Mouse (Mus musculus): Measurements from ENCODE around the gene Fam149b. TPM values are rescaled to one million over a fixed set of nuclear protein-coding genes. Genes with fewer than 3 reads are reported as not detected.

Fam149b gene
- total RNA-seq (2021) = 10 to 100 TPM; 46.3 to 47.6 TPM
- long read RNA-seq, full-length matches to known transcripts = 11 of 72 reads
- long read RNA-seq, partial matches to known transcripts = 24 of 72 reads
- long read RNA-seq, other reads (novel, unspliced or antisense) = 37 of 72 reads

GRCm38 (mm10) chr14:20347991-20348541, at the start of gene Fam149b, which contains the start of gene Ecd:
Fam149b (plus strand) TSS chr14:20348162.
Ecd (minus strand) TSS chr14:20348121.
- peak; percentile 87 to 95 for DNase-seq (ENCODE audit: low spot score in 2 of 2)

DNA sequence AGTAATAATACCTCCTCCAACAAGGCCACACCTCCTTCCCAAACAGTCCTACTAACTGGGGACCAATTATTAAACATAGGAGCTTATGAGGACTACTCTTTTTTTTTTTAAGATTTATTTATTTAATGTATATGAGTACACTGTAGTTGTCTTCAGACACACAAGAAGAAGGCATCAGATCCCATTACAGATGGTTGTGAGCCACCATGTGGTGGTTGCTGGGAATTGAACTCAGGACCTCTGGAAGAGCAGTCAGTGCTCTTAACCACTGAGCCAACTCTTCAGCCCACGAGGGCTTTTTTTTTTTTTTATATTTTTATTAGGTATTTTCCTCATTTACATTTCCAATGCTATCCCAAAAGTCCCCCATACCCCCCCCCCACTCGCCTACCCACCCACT, 42.9 kb upstream of the Fam149b start:
- peak in 1 of 2 experiments; percentile 22 for DNase-seq (ENCODE audit: low spot score in 2 of 2)

- DNase-seq (ENCODE audit: low spot score in 2 of 2) = no peak
These were observed 32.8 kb upstream of the Fam149b start for GRCm38 (mm10) chr14:20315137-20315536.

- DNase-seq (ENCODE audit: low spot score in 2 of 2) = peak; percentile 25 to 26
These were observed 28.5 kb upstream of the Fam149b start for GRCm38 (mm10) chr14:20319420-20319819.

GRCm38 (mm10) chr14:20324196-20324595, 23.8 kb upstream of the Fam149b start:
- DNase-seq (ENCODE audit: low spot score in 2 of 2) = no peak

- no peak for DNase-seq (ENCODE audit: low spot score in 2 of 2)
These were observed 19.5 kb upstream of the Fam149b start for GRCm38 (mm10) chr14:20328474-20328873.

DNA sequence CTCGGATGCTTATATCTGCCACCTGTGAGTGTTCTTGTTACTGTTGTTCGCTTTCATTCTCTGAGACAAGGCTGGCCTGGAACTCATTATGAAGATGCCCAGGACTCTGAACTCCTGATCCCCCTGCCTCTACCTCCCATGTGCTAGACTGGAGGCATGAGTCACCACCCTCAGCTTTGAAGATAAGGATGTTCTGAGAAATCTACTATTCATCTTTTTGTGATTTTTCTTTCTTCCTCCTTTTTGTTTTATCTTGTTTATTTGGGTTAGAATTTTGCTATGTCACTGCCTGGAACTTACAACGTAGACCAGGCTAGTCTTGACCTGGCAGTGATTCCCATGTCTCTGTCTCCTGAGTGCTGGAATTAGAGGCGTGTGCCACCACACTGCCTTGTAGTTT, 16.6 kb upstream of the Fam149b start:
- DNase-seq (ENCODE audit: low spot score in 2 of 2) = no peak

DNA sequence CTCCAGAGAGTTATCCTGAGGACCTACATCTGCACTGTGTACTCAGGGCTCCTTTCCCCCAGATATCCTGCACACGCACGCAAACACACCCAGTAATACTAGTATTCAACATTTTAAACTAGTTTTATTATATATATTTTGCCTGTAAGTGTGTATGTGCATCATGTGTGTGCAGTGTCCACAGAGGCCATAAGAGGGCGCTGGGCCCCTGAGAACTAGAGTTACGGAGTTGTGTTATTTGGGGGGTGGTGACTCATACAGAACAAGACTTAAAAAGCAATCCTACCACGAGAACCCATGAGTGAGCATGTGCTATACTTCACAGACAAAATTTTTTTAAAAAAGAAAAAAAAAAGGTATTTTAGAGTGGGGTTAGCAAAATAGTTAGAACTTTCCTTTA, 8.5 kb upstream of the Fam149b start:
- no peak for DNase-seq (ENCODE audit: low spot score in 2 of 2)

GRCm38 (mm10) chr14:20340149-20340548, 7.8 kb upstream of the Fam149b start:
- peak in 1 of 2 experiments; percentile 16 for DNase-seq (ENCODE audit: low spot score in 2 of 2)

- DNase-seq (ENCODE audit: low spot score in 2 of 2) = no peak
These were observed 7.1 kb upstream of the Fam149b start for GRCm38 (mm10) chr14:20340866-20341265.

DNA sequence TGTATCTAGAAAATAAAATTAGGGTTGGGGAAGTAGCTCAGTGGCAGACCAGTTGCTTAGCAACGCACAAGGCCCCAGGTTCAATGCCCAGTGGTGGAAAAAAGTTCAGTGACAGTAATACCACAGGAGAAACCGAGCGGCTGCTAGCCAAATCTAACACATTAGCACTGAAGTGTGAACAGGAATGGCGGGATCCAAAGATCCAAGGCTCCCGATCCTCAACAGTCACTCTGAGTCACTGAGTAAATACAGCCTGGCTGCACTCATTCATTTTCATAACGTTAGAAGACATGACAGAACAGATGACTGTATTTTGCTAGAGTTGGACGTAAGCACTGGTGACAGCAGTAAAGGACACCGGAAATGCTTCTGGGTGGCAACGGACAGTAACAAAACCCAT, 2.1 kb upstream of the Fam149b start:
- no peak for DNase-seq (ENCODE audit: low spot score in 2 of 2)

DNA sequence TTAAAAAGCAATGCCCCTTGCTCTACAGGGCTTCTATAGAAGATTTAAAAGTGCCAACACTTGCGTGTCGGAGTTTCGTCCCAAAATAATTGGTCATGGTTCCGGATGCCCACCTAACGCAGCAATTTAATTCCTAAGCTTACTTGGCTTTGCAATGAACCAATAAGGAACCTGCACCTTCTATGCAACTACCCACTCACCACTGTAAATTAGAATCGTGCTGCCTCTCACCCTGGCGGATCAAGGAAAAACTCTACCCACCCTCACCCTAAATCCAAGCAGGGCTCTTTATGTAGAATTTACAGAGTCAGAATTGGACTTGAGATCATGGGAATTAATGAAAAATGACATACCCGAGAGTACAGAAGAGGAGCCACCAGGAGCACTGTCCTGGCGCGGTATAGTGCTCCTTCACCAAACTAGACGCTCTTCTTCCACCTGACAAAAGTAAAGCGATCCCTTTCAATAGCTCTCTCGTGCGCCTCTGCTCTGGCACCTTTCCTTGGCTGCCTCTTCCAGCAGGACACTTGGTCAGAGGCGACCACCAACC, 446 bp upstream of the Fam149b start:
- DNase-seq (ENCODE audit: low spot score in 2 of 2) = no peak

DNA sequence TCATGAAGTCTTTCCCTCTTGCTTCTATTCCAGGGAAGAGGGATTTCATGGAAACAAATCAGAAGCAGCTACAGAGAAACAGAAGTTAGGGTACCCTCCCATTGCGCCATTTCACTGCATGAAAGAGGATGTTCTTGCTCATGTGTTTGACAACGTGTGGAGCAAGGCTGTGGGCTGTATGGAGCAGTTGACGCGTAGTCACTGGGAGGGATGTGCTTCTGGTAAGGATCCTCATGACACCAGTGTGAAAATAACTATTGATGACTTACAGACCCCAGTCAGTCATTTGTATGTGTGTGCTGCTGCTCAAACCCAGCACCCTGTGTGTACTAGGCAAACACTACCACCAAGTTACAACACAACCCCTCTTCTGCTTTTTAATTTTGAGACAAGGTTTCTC, 15.3 kb downstream of the Fam149b start:
- DNase-seq (ENCODE audit: low spot score in 2 of 2) = no peak

DNA sequence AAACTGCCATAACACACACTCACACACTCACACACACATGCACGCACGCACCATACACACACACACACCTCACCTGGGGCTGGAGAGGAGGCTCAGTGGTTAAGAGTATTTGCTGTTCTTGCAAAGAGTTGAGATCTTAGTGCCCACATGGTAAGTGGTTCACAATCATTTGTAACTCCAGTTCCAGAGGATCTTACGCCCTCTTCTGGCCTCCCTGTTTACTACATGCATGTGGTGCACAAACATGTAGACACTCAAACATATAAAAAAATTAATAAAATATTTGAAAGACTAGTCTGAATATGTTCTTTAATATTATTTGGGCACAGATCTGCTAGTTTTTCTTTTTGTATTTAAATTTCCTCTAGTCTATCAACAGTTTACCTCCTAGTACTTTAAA, 20.3 kb downstream of the Fam149b start:
- DNase-seq (ENCODE audit: low spot score in 2 of 2) = no peak

- DNase-seq (ENCODE audit: low spot score in 2 of 2) = no peak
These were observed 22.8 kb downstream of the Fam149b start for GRCm38 (mm10) chr14:20370798-20371197.

- DNase-seq (ENCODE audit: low spot score in 2 of 2) = no peak
These were observed 23.9 kb downstream of the Fam149b start for GRCm38 (mm10) chr14:20371854-20372253.

- peak in 1 of 2 experiments; percentile 15 for DNase-seq (ENCODE audit: low spot score in 2 of 2)
These were observed 29.2 kb downstream of the Fam149b start for GRCm38 (mm10) chr14:20377112-20377521.

GRCm38 (mm10) chr14:20378313-20379061, 30.5 kb downstream of the Fam149b start:
- DNase-seq (ENCODE audit: low spot score in 2 of 2) = no peak

- DNase-seq (ENCODE audit: low spot score in 2 of 2) = no peak
These were observed 31.2 kb downstream of the Fam149b start for GRCm38 (mm10) chr14:20379087-20379640.

DNA sequence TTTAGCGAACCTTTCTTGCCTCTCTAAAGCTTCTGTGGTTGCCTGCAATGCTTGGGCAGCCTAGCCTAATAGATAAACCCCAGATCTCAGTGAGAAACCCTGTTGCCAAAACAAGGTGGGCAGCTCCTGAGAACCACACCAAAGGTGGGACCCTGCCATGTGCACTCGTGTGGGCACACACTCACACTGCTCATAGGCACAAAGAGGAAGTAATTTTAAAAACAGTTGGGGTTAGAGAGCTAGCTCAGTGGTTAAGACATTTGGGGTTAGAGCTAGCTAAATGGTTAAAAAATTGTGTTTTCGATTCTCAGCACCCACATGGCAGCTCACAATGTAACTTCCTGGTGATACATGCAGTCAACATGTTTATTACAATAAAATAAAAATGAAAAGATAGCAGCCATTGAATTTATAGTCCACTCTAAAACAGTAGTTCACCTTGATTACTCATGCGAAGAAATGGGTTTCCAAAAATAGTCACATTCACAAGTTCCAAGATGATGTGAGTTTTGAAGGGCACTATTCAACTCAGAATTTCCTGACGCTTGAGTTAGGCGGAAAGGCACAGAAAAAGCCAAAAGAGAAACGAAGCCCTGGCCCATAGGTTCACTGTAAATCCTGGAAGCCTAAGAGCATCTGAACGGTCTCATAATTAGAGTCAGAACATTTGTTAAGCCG, 31.9 kb downstream of the Fam149b start:
- no peak for DNase-seq (ENCODE audit: low spot score in 2 of 2)

DNA sequence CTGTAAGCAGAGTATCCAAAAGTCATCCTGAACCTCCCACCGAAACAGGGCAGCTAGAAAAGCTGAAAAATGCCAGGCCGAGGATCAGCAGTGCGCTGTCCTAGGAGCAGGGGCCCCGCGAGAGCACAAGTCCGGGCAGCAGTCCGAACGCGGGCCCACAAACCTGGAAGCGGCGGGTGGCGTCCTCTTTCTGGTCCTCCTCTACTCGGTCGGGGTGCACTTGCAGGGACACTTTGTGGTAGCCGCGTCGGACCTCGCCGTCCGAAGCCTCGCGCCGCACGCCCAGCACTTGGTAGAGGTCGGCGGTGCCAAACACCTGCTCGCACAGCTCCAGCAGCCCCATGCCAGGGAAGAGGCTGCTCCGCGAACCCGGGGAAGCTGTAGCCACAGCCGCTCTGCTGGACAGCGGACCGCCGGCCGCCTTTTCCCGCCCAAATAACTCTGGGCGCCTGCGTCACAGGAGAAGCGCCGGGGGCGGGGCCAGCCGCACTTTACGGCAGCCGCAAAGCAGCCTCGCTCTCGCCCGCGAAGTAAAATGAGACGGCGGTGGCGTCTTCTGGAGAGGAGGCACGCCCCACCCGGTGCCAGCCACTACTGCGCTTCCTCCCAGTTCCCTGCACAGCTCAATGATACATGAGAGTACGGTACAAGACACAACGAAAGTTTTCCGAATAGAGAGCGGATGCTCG, 40.6 kb downstream of the Fam149b start, which contains the start of gene Dnajc9:
Dnajc9 (minus strand) TSS at position 470 of the 689 bp plus-strand sequence.
- peak; percentile 89 to 97 for DNase-seq (ENCODE audit: low spot score in 2 of 2)

Data from layer of hippocampus, adult 18-20 months (tissue).